Mouse (Mus musculus): ENCODE measurements around the gene Cabcoco1.

Gene Cabcoco1

DNA sequence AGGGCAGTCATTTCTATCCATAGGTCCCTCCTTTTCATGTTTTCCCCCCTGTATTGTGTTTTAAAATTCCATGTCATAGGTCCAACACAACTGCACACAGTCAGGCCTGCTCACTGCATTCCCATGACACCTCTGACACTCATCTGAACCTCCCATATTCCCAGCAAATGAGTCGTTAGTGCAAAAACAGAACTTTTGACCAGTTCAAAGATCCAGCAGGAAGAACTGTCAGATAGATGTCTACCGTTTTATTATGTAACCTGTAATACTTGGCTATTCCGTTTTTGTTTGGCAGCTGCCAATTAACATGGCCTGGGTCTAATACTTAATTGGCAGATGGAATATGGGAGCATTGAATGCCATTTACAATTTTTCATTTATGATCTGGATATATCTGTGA lies 34.0 kb downstream of the Cabcoco1 start:
- in situ Hi-C loops (cut with MseI, MboI): no loop called here

DNA sequence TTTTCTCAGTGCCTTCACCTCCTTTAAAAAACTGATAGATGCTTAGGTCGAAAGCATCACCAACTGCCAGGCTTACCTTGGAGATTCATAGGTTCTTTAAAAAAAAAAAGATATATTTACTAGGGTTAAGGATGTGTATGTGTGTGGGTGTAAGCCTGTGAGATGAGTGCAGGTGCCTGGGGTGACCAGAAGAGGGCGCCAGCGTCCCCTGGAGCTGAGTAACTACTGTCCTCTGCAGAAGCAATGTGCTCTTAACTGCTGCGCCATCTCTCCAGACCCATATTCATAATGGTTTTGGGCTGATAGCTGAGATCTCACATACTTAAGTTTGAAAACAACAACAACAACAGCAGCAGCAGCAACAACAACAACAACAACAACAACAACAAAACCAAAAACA lies 35.5 kb downstream of the Cabcoco1 start:
- in situ Hi-C loops (cut with MseI, MboI): no loop called here

DNA sequence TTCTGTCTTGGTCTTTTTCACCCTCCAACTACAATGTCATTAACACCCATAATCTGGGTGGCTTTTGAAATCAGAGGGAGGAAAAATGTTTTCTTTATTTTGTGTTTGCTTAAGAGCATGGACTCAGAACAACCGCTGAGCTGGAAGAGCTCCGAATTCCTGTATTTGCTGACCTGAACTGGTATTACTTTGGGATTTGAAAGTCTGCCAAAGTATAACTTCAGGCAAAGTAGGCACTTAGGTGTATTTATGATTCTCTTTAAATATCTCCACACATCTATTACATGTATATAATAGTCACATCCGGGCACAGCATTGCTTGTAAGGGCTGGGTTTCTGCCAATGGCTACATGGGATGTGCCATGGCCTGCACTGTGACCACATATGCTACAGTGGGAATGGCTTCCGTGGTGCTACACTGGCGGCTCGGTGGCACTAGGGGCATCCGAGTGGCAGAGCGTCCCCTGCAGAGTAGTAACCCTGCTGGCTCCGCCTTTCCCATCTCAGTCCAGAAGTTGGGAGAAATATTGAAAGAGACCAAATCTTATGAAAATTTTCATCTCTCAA lies 37.0 kb downstream of the Cabcoco1 start:
- in situ Hi-C loops (cut with MseI, MboI): no loop called here

DNA sequence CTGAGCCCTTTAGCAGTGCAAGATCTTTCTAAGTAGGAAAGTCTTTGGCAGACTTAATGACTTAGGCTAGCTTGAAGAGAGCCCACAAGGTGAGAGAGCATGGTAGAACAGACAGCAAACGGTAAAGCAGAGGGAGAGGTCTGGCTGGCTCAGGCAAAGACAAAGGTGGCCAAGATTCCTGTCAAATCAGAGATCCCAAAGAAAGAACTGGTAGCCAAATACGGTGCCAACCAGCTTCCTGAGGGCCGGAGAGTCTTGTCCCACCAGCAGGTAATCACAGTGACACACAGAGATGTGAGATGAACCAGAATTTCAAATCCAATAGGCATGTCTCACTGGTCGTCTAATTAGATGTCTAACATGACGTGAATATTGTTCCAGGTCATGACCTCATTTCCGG lies 40.6 kb downstream of the Cabcoco1 start:
- in situ Hi-C loops (cut with MseI, MboI): no loop called here

DNA sequence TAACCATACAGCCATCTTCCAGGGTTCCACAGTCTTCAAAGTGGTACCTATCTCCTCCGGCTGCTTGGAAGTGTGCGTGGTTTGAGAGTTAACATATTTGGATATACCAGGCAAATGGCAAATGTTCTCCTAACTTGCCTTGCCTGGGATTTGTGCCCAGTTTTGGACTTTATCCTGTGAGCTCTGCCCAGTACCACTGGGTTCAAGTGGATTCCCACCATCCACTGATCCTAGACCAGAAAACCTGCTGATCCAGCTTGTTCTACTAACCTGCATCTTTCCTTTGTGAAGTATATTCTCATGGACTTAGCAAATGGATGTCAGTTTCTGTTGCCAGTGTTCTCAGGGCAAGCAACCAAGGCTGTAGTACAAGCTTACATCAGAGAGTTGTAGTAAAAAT lies 46.5 kb downstream of the Cabcoco1 start:
- in situ Hi-C loops (cut with MseI, MboI): no loop called here

DNA sequence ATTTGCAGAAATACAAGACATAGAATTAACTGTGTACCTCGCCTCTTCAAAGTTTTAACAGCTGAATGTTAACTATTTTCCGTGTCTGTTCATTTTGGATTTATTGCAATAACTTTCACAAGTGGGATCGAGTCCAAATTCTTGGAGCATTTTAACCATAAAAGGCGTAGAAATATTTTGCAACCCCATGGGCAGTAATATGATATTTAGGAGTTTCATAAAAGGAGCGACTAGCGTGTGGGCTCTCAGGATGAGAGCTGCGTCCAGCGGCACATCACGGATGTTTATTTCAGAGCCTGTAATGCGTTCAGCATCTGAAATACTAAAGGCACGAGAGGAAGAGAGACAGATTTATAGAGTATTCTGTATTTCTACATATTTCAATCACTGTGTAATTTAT lies 50.1 kb downstream of the Cabcoco1 start:
- in situ Hi-C loops (cut with MseI, MboI): no loop called here

DNA sequence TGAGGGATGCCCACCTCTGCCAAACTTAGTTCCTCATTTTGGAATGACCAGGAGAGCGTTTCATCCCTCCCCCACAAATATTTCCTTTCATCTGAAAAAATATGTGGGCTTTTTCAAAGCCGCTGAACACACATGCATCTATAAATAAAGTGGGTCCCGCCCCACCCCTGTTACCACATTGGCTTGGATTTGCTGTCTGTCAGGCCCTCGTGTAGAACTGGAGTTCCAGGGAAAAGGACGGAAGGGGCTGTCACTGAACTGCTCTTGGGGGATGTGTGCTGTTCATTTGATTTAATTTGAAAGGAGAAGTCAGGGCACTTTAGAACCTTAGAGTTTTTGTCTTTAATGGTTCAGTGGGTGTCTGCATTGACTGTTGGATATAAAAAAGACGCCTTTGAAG lies 50.9 kb downstream of the Cabcoco1 start:
- in situ Hi-C loops (cut with MseI, MboI): no loop called here

DNA sequence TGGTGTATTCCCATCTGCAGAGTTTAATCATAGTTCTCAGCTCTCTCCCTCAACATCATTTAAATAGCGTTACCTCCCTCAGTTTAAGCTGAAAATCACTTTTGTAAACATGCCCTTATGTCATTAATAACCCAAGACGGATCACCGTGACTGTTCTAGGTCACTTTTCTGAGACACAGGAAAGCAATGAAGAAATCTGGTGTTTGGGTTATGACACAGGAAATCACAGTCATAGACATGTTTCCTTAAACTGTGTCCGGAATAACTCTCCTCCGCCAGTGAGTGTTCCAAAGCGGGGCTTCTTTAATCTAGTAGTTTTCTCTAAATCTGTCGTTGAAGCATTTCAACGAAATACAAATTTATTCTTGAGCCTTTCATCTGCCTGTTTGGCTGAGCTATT lies 68.9 kb downstream of the Cabcoco1 start:
- in situ Hi-C loops (cut with MseI, MboI): no loop called here

DNA sequence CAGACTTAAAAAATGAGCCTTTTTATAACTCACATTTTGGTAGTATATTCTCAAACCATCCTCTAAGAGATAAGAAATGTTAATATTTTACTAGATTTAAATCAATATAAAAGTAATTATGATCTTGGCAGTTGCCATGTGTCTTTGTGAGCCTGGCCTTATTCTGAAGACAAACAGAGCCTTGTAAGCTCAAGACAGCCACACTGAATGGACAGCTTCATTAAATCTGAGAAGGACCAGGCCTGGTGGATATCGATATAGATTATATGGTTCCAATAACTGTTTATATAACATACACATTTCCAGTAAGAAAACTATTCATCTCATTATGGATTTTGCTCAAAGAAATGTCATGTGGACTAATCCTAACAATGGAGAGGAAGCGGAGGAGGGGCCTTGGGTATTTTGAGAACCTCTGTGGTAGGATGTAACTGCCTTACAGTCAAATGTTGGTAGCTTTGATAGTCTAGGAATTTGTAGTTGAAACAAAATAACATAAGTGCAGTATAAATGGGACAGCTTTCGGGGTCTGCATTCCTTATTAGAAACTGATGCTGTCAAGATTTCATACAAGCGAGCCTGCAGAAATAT lies 75.9 kb downstream of the Cabcoco1 start:
- in situ Hi-C loops (cut with MseI, MboI): no loop called here

DNA sequence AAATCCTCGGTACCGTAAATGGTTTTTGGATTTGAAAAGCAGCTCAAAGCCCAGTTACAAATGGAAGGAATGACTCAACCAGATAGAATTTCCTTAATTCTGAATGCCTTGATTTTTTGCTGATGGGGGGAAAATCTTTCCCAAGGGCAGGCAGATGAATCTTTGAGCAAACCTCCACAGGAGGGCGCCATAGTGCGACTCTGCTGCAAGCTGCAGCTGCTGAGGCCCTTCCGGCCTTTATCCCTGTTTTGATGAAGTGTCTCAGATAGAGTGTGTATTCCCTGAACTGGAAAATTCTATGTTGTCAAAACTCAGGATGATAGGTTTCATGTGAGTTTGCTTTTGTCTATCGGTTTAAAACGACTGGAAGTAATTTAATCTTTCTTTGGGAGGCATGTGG lies 76.8 kb downstream of the Cabcoco1 start:
- in situ Hi-C loops (cut with MseI, MboI): no loop called here

DNA sequence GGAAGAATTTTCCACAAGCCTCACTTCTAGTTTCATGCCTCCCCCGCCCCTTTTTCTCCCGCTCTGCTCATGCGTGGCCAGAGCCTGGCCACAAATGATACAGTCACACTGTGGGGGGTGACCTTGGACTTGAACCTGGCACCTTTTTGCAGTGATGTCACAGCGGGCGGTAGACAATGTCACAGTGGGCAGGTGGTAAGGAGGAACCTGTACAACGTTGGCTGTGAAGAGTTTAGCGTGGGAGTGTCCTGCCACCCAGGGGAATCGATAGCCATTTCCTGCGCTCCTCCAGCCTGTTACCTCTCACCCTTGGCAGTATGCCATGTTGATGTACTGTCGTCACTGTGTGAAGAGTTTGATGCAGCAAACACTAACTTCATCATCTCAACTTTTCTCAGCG lies 81.9 kb downstream of the Cabcoco1 start:
- in situ Hi-C loops (cut with MseI, MboI): no loop called here

DNA sequence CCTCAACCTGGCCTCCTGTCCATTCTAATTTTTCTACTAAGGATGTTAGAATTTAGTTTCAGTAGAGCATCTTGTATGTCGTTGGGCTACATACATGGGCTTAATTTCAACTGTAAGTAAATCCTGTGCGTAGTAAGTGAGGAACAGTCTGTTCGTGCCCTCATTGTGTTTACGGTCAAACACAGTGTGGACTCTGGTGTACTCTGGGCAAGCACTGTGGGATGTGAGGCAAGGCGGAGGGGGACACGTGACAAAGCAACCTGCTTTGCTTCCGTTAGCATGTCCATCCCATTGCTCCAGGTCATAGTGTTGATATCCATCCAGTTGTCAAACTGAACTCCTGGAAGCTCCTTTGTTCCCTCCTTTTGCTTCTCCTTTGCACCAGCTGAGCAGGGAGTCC lies 84.7 kb downstream of the Cabcoco1 start:
- in situ Hi-C loops (cut with MseI, MboI): no loop called here

DNA sequence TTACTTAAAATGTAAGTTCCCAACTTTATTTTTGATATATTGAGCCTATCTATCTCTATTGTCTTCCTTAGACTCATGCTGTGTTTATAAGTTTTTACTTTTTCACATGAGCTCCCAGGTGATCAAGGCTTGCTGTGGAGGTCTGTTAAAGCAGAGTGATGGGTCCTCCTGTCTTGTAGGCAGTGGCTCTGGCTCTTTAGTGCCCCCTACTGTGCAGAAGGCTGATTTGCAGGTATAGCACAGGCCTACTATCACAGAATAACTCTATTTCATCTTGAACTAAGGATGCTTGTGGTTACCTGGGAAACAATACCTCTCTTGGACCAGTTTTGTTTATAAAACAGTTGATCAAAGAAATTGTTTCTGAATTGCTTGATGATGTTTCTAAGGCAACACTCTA lies 87.2 kb downstream of the Cabcoco1 start:
- in situ Hi-C loops (cut with MseI, MboI): no loop called here

DNA sequence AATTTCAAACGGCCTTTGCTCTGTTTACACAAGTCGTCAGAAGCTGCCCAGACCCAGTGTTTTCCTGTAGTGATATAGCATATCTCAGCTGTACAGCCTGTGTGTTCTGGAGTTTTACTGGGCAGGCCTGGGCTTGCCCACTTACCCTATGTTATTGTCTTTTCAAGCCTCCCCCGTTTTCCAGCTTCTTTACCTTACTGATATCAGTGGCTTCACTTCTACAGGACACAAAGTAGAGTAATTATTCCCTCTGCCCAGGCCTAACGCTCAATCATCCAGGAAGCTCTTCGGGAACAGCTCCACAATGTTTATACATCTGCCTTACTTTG lies 94.9 kb downstream of the Cabcoco1 start:
- in situ Hi-C loops (cut with MseI, MboI): no loop called here

DNA sequence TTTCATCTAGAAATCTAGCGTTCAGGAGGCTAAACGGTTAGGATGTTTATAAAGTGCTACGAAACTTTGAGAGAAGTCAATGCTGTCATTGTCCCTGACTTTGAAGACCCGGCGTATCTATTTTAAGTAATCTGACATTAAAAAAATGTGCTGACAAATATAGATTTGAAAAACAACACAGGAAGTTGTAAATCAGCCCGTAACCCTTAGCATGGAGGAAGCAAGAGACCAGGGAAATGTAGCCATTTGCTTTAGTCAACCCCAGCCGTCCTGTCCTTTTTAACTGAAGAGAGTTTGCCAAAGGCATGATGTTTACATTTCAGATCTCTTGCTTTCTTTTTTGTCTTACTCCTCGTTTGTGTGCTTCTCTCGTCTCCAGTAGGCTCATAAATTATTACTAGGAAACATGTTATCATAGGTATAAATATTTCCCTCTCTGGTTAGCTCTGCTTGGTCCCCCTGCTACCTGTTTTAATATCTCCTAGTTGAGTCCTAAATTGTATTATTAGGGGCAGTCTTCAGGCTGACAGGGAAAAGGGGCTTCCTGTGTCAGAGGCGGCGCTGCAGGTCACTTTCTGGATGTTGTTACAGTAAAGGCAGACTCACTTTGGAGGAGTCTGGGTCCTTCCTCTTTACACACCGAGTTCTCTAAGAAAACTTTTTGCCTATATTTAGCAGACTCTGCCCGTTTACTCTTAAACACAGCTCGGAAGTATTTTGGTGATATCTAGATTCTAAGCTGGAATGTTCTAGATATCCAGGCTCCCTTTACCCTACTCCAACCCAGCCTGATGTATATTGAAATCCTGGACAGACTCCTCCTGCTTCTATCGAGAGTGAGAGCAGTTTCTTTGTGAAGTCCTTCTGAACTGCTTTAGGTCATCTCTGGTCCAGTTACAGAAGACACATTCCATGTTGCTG lies 95.6 kb downstream of the Cabcoco1 start:
- in situ Hi-C loops (cut with MseI, MboI): no loop called here

DNA sequence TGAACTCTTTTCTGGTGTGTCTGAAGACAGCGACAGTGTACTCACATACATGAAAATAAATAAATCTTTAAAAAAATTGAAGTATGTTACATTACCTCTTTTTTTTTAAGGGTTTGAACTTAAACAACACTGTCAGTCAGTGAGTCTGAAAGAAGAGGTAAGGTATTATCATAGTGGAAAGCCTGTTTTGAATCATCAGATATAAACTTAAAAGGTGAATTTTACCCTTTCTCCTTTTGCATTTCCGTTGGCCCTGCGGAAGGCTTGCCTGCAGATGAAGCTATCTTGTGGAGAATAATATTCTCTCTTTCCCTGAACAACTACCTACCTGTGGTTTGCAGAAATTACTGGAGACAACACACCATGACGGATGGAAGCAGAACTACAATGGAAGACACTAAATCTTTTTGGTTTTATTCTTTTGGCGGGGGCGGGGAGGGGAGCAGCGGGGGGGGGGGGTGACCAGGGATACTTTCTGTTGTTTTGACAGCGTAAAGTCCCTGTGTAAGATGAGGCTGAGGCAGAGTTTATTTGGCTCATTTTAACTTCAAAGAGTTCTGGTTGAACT lies 96.4 kb downstream of the Cabcoco1 start:
- in situ Hi-C loops (cut with MseI, MboI): no loop called here

DNA sequence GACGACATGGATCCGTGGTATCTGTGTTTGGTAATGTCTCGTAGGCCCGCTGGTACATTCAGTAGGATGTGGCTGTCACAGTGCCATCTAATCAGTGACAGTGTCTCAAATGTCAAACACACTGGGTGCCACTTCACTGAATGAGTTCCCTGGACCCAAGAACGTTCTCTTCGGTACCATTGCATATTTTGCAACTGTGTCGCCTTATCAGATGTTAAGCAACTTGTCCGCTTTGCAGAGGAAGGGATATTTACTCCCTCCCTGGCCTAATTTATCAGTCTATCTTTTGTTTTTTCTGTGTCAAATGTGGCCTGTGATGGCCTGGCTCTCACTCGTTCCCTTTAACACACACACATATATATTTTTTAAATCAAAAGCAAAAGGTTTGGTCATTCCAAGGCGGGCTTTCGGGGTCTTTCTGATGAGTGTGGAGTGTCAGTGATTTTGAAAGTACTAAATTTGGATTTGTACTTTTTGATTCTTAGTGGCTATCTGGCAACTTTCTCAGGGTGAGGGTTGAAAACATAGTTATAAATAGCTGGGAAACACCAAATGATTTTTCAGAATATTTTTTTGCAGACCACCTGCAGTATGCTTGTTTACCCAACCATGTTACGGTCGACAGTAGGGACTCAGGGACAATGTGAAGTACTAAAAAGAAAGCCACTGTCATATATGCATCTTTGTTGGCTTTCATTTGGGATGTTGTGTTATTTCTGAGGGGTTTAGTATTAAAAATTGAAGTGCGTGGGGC lies 97.2 kb downstream of the Cabcoco1 start:
- in situ Hi-C loops (cut with MseI, MboI): no loop called here

DNA sequence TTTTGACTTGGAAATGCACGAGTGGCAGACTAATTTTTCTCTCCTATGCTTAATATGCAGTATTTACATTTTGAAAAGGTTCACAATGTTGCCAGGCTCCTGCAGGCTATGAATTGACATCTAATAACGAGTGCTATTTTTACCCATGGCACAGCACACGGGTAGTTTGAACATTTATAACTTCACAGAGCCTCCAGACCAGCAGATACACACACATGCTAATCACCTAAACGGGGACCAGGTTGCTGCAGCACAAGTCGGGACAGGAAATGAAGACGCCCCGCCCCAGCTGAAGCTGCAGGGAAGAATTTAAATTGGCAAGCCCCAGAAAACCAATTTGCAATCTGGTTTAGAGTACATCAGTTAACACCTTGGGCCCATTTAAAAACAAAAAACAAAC lies 98.6 kb downstream of the Cabcoco1 start:
- in situ Hi-C loops (cut with MseI, MboI): no loop called here

DNA sequence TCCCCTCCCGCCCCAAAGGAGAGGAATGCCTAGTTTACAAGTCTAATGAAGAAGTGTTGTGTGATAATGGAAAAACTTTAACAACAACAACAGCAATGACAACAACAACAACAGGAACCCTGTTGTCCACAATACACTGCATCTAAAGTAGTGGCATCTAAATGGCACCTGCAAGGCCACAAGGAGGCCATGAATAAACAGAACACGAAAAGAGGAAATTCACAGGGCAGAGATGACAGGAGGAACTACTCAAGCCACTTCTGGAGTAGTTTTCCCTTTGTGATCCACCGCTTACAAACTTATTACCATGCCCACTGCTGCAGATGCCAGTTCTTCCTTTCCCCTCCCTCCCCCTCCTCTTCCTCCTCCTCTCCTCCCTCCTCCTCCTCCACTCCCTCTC lies 99.0 kb downstream of the Cabcoco1 start:
- in situ Hi-C loops (cut with MseI, MboI): no loop called here

DNA sequence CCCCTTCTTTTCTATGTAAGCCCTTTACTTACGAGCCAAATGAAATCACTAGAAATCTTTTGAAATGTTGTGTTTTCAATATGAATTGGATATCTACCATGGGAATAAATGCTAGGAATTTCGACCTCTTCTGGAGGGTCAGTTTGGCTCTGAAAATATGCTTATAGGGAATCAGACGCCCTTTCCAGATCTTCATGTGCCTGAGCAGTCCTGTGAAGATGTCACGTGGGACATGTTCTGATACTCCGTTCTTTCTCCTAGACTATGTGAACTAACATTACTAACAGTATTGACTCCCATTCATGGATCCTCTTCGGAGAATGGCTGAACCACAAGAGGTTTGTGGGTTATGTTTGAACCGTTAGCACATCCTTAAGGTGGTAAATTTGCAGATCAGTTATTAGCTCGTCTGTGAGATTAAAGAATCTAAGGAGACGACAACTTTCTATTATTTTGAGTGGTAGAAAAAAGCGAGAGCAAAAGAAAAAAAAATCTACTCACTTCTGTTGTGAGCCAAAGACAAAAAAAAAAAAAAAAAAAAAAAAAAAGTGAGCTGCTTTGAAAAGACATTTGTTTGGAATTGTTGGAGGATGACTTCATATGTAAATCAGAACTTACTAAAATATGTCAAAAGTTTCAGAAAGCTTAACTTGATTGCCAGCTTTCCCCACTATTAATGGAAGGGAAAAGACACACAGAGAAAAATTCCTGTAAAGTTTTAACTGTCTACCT lies 99.6 kb downstream of the Cabcoco1 start:
- in situ Hi-C loops (cut with MseI, MboI): no loop called here

DNA sequence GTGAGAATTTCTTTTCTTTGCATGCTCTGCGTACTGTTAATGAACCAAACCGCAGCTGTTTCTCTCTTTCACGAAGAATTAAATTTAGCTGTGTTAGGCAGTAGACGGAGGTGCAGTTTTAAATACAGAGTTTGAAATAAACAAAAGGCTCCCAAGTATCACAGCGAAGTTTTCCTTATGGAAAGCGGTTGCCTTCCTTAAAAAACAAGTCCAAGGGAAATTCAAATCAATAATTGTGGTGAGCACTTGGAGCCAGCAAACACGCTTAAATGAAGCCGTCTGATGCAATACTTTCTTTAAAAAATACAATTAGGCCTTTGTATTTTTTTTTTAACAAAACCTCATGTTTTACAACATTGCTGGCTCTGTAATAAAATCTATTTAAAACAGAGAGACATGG lies 101.2 kb downstream of the Cabcoco1 start:
- in situ Hi-C loops (cut with MseI, MboI): no loop called here

DNA sequence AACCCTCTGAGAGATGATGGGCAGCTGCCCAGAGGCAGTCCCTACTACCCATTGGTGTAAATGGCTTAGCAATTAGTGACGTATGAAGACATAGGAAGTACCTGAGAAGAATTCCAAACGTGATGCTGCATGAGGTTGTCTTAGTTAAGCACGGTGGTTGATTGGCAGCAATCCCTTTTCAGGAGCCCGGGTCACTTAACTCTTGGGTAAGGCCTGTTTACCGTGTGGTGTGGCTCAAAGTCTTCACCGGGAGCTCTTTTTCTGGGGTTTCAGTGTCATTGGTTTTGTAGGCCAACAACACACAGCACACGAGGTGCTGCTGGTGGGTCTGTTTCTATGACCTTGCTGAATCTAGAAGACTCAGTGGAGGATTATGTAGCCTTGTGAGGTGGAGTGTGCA lies 105.9 kb downstream of the Cabcoco1 start:
- in situ Hi-C loops (cut with MseI, MboI): no loop called here

Data from mouse trophoblast stem cell (cell line).